Mouse (Mus musculus): ENCODE data around the gene Ip6k1. TPM values are rescaled to one million over a fixed set of nuclear protein-coding genes. Genes with fewer than 3 reads are reported as not detected.

Ip6k1 gene
- 143 TPM for total RNA-seq (2023)

GRCm38 (mm10) chr9:108001922-108002770 is at the start of gene Ip6k1:
Ip6k1 (plus strand) TSS chr9:108002501.

GRCm38 (mm10) chr9:107975399-107976386 is 26.6 kb upstream of the Ip6k1 start, which contains the start of gene Uba7:
Uba7 (plus strand) TSS chr9:107975505.

GRCm38 (mm10) chr9:107982681-107983346 is 19.5 kb upstream of the Ip6k1 start, which contains the start of gene Gm20661:
Gm20661 (plus strand) TSS chr9:107983058.

DNA sequence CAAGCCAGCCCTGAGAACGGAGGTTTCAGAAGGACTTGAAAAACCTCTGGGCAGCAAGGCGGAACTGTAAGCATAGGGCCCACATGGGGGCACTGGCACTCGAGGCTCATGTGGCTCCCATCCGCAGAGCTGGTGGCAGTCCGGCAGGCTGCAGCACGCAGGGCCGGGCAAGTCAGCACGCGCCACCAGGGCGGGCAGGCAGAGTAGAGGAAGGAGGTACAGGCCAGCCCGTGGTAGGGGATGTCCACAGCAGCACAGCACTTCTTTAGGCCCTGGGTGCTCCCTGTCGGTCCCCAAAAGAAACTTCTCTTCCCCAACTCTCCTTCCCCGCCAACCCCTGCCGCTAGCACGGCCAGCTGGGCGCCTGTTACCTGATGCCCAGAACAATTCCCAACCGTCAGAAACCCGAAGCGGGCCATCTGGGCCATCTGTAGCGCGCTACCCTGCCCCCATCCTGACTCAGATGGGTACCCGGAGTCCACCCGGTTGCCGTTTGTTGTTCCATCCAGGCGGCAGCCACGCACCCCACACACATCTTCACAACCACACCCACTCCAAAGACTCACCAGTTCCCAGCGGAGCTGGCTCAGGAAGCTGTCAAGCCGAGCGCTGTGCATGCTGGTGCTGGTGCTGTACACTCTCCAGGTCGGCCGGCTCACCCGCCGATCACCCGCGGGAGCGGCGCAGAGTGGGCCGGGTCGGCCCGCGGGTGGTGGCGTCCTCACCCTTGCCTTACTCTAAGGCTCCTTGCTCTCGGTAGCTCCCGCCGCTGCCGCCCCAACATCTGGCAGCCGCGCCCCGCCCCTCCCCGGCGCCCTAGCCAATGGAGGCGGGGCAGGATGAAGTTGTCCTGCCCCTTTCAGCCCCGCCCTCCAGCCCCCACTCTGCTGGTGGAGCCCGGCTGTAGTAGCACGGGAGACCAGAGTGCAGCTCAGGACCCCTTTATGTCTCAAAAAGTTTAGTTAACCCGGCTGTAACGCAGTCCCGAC is 16.9 kb upstream of the Ip6k1 start, which contains the start of gene Inka1:
Gene Inka1, minus strand, starts transcription at position 749 of the 989 bp plus-strand sequence.

DNA sequence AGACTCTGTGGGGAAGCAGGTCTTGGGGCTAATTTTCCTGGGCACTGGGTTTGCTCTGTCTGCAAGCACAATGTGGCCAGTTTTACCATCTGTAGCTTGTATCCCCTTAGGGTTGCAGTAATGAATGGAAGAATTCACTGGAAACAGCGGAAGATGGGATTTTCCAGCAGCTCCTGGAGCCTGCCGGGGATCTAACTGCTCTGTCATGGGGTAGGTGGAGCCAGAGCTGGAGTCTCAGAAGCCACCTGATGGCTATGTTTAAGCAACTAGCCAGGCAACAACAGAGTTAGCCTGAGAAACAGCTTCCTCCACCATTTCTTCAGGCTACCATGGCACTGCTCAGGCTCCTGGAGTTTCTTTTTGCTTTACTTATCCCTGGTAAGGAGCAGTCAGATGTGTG is 10.1 kb upstream of the Ip6k1 start, which contains the start of gene Cdhr4:
Gene Cdhr4, plus strand, starts transcription at position 301 of the 400 bp plus-strand sequence.

GRCm38 (mm10) chr9:107996049-107996448 is 6.3 kb upstream of the Ip6k1 start, which contains the start of gene Gm20662:
Gm20662 (plus strand) TSS chr9:107996349.

DNA sequence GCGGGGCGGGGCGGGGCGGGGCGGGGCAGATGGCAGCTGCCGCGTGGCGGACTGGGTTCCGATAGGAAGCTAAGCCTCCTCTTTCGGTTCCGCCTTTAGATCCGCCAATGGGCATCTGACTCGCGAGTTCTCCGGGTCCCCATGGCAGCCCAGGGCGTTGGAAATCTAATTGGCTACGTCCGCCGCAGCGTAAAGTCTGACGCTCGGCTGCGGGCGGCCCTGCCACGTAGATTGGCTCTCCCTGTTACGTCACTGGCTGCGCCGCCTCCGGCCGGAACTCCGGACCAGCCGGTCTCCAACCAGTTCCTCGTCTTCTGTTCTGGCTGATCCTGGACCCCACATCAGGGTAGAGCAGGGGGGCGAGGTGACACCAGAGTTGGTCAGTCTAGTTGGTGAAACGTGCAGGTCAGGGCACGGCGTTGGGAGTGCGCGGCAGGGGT is 46.7 kb downstream of the Ip6k1 start, which contains the start of gene Gmppb:
Gene Gmppb, plus strand, starts transcription at position 227 of the 440 bp plus-strand sequence.

GRCm38 (mm10) chr9:108052885-108053664 is 50.8 kb downstream of the Ip6k1 start, which contains the start of gene Amigo3:
Amigo3 (plus strand) TSS chr9:108053159.

DNA sequence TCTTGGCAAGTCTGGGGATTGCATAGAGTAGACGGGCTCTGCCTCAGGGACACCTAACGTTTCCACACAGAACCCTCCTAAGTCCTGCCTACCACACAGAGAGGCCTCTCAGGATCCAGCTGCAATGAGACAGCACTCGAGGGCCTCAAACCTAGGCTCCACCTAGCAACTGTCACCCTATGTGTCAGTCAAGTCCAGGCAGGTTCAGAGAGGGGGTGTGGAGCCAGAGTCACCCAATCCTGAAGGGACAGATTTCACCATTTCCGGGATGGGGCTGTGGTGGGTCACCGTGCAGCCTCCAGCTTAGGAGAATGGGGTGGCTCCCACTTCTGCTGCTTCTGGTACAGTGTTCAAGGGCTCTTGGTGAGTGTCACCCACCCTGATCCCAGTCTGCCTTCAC is 77.9 kb downstream of the Ip6k1 start, which contains the start of gene Mst1:
Gene Mst1, plus strand, starts transcription at position 269 of the 400 bp plus-strand sequence.

DNA sequence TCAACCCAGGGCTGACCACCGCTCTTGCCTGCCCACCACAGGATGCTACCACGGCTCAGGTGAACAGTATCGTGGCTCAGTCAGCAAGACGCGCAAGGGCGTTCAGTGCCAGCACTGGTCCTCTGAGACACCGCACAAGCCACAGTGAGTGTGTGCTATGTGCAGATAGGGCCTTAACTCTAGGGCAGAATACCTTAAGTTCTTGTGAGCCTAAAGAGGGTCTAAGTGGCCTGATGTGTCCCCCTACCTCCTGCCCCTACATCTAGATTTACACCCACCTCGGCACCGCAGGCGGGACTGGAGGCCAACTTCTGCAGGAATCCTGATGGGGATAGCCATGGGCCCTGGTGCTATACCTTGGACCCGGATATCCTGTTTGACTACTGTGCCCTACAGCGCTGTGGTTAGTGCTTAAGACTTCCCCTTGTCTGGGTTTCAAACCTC is 80.7 kb downstream of the Ip6k1 start, which contains the start of gene Rnf123:
Gene Rnf123, minus strand, starts transcription at position 359 of the 444 bp plus-strand sequence.

DNA sequence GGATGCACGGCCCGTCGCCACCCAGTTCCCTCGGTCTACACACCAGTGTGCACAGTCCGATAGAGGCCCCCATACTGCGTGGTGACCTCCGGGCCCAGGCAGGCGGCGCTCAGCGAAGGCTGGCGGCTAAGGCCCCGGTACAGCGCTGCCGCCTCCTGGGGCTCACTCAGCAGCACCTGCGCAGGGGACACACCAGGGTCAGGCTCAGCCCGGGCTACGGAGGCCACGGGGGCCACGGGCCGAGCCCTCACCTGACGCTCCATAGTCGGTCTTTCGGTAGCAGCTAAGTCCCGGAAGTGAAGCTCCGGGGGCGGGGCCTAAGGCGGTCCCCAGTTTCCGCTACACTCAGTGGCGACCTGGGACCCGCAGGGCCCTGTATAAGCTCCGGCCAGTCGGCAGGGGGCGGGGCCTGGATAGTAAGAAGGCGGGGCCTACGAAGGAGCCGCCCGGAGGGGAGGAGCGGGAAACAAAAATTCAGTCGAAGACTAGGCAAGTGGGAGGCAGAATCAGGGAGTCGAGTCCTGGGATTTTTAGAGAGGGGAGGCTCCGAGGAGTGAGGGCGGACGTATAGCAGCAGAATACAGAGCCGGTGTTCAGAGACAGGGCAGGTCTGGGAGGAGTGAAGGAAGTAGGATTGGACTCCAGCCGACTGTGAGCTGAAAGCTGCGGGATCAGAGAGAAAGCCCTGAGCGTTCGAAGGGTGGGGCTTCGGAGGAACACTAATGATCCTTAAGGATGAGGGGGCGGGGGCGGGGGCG is 92.1 kb downstream of the Ip6k1 start, which contains the start of gene Apeh:
Gene Apeh, minus strand, starts transcription at position 423 of the 758 bp plus-strand sequence.

Other genes starting within 250 kb of the Ip6k1 start
- 262 TPM for gene Rbm5, start 231.5 kb upstream of the Ip6k1 start, total RNA-seq (2023)
- 139 TPM for gene Rbm6, start 129.3 kb upstream of the Ip6k1 start, total RNA-seq (2023)
- gene Mon1a, start 114.3 kb upstream of the Ip6k1 start, total RNA-seq (2023), result 18.6 TPM
- gene Mst1r, start 95.6 kb upstream of the Ip6k1 start, total RNA-seq (2023), result 0.24 TPM
- not detected for gene Actl11, start 74.0 kb upstream of the Ip6k1 start, total RNA-seq (2023)
- not detected for gene Camkv, start 66.8 kb upstream of the Ip6k1 start, total RNA-seq (2023)
- gene Traip, start 52.4 kb upstream of the Ip6k1 start, total RNA-seq (2023), result 8.8 TPM
- gene Uba7, start 27.0 kb upstream of the Ip6k1 start, total RNA-seq (2023), result 186 TPM
- gene Gm20661, start 19.4 kb upstream of the Ip6k1 start, total RNA-seq (2023), result 0.89 TPM
- 2.2 TPM for gene Inka1, start 16.6 kb upstream of the Ip6k1 start, total RNA-seq (2023)
- gene Cdhr4, start 10.0 kb upstream of the Ip6k1 start, total RNA-seq (2023), result 3.0 TPM
- not detected for gene Gm20662, start 6.2 kb upstream of the Ip6k1 start, total RNA-seq (2023)
- 23.9 TPM for gene Gmppb, start 46.7 kb downstream of the Ip6k1 start, total RNA-seq (2023)
- 6.9 TPM for gene Amigo3, start 50.7 kb downstream of the Ip6k1 start, total RNA-seq (2023)
- gene Mst1, start 77.9 kb downstream of the Ip6k1 start, total RNA-seq (2023), result 0.71 TPM
- 168 TPM for gene Rnf123, start 80.8 kb downstream of the Ip6k1 start, total RNA-seq (2023)
- gene Apeh, start 92.1 kb downstream of the Ip6k1 start, total RNA-seq (2023), result 110 TPM
- gene Bsn, start 187.9 kb downstream of the Ip6k1 start, total RNA-seq (2023), result 1.1 TPM